Mouse (Mus musculus) limb, embryonic 12.5 days (tissue): ENCODE data around the gene Slc6a12. TPM values are rescaled to one million over a fixed set of nuclear protein-coding genes. Genes with fewer than 3 reads are reported as not detected.
A peak's percentile ranks its signal among the peaks of the same experiment; 100 is the strongest.

Source experiments
- ATAC-seq: fragments of 200-750 bp; cut with Nextera tagmentation; 2 replicates; pipeline ENCODE4 v1.8.0; 2017; ENCODE audit warnings: low read depth, moderate TSS enrichment; ENCODE audit not compliant: insufficient number of reproducible peaks, insufficient read depth, low FRiP score, low TSS enrichment
- H3K27ac ChIP-seq: fragments of 300-500 bp; sonication (generic); 2 replicates; pipeline ENCODE4 v1.5.1; 2016; ENCODE audit warnings: mild to moderate bottlenecking, moderate library complexity
- H3K27me3 ChIP-seq: fragments of 300-500 bp; sonication (generic); 2 replicates; pipeline ENCODE4 v1.6.1; 2016; ENCODE audit warnings: mild to moderate bottlenecking, moderate library complexity
- H3K36me3 ChIP-seq: fragments of 300-500 bp; sonication (generic); 2 replicates; pipeline ENCODE4 v1.6.1; 2016; ENCODE audit warnings: mild to moderate bottlenecking, moderate library complexity
- H3K4me1 ChIP-seq: fragments of 300-500 bp; sonication (generic); replicated peaks from 2 replicates; pipeline ENCODE4 v1.6.1; 2016
- H3K4me2 ChIP-seq: fragments of 300-500 bp; sonication (generic); 2 replicates; pipeline ENCODE4 v1.6.1; 2016; ENCODE audit warnings: mild to moderate bottlenecking, moderate library complexity
- H3K4me3 ChIP-seq: fragments of 300-500 bp; sonication (generic); replicated peaks from 2 replicates; pipeline ENCODE4 v1.5.1; 2016; ENCODE audit warnings: mild to moderate bottlenecking
- H3K9ac ChIP-seq: fragments of 300-500 bp; sonication (generic); replicated peaks from 2 replicates; pipeline ENCODE4 v1.6.1; 2016; ENCODE audit warnings: mild to moderate bottlenecking, moderate library complexity
- H3K9me3 ChIP-seq: fragments of 300-500 bp; sonication (generic); 2 replicates; pipeline ENCODE4 v1.6.1; 2016; ENCODE audit warnings: mild to moderate bottlenecking, moderate library complexity
- WGBS: fragments of 180-500 bp; shearing (Covaris S2); methylation state at CpG from one replicate; pipeline ENCODE4 v1.1.7; 2016; 5-methylcytosine and 5-hydroxymethylcytosine counted together
- polyA plus RNA-seq: library from polyadenylated mRNA; unstranded; fragments of >200 nt; fragmentation: Nextera tagmentation; extraction: Ambion mirVana; gene quantifications from 2 replicates; pipeline ENCODE4 v1.2.1, GENCODE M21; 2016

The Slc6a12 gene
- polyA plus RNA-seq, 1 experiment from 2014 or later = not detected

GRCm38 (mm10) chr6:121325740-121326139 lies 17.1 kb upstream of the Slc6a12 start:
- Histone ChIP-seq H3K4me2 (no peak overlapping the region), H3K4me1 (peaks cover 11% of the 10 kb centered on the region), H3K9me3 (no peaks in the 10 kb centered on the region), H3K27ac (no peak overlapping the region), H3K36me3 (no peaks in the 10 kb centered on the region), H3K27me3 (no peaks in the 10 kb centered on the region), H3K4me3 (no peak overlapping the region), H3K9ac (no peak overlapping the region)
- 80% methylated on average over 9 of the region's 9 CpGs for WGBS
- ATAC-seq = no peak

GRCm38 (mm10) chr6:121326486-121327069 lies 16.3 kb upstream of the Slc6a12 start:
- WGBS = 36% methylated on average over 10 of the region's 10 CpGs
- no peak for ATAC-seq
- Histone ChIP-seq H3K9ac (no peak overlapping the region), H3K4me2 (no peak overlapping the region), H3K36me3 (no peaks in the 10 kb centered on the region), H3K9me3 (no peaks in the 10 kb centered on the region), H3K27ac (no peak overlapping the region), H3K4me1 (peaks cover 11% of the 10 kb centered on the region), H3K4me3 (no peak overlapping the region), H3K27me3 (no peaks in the 10 kb centered on the region)

GRCm38 (mm10) chr6:121328417-121328884 lies 14.4 kb upstream of the Slc6a12 start:
- Histone ChIP-seq H3K27me3 (no peaks in the 10 kb centered on the region), H3K4me1 (peaks cover 11% of the 10 kb centered on the region), H3K27ac (no peak overlapping the region), H3K9ac (no peak overlapping the region), H3K4me3 (no peak overlapping the region), H3K36me3 (no peaks in the 10 kb centered on the region), H3K4me2 (no peak overlapping the region), H3K9me3 (no peaks in the 10 kb centered on the region)
- WGBS = 65% methylated on average over 9 of the region's 9 CpGs
- no peak for ATAC-seq

- 11% methylated on average over 10 of the region's 10 CpGs for WGBS
- peak; percentile 40; the same call in 1 of the 2 replicates for ATAC-seq
- peaks cover 11% of the 10 kb centered on the region for H3K4me1 ChIP-seq
- H3K9me3 ChIP-seq = no peaks in the 10 kb centered on the region
- no peaks in the 10 kb centered on the region for H3K36me3 ChIP-seq
- no peaks in the 10 kb centered on the region for H3K27me3 ChIP-seq
- H3K4me2 ChIP-seq = no peak overlapping the region
- 0 out of 2 replicates have a peak overlapping the region, but pooled peaks have one; percentile 29 for H3K27ac ChIP-seq
- no peak overlapping the region for H3K4me3 ChIP-seq
- H3K9ac ChIP-seq = no peak overlapping the region; the same call in 1 of the 2 replicates
Observed at GRCm38 (mm10) chr6:121329848-121330508, 12.9 kb upstream of the Slc6a12 start.

GRCm38 (mm10) chr6:121335841-121336240 lies 7.0 kb upstream of the Slc6a12 start:
- Histone ChIP-seq H3K27ac (no peak overlapping the region), H3K9ac (no peak overlapping the region), H3K27me3 (no peaks in the 10 kb centered on the region; the same call in none of the 2 replicates), H3K9me3 (no peaks in the 10 kb centered on the region), H3K4me2 (no peak overlapping the region), H3K4me3 (no peak overlapping the region), H3K36me3 (no peaks in the 10 kb centered on the region), H3K4me1 (no peaks in the 10 kb centered on the region)
- 85% methylated on average over 9 of the region's 9 CpGs for WGBS
- ATAC-seq = no peak

GRCm38 (mm10) chr6:121336558-121336957 lies 6.3 kb upstream of the Slc6a12 start:
- Histone ChIP-seq H3K27ac (no peak overlapping the region), H3K9ac (no peak overlapping the region), H3K27me3 (no peaks in the 10 kb centered on the region; the same call in none of the 2 replicates), H3K9me3 (no peaks in the 10 kb centered on the region), H3K4me2 (no peak overlapping the region), H3K36me3 (no peaks in the 10 kb centered on the region), H3K4me3 (no peak overlapping the region), H3K4me1 (no peaks in the 10 kb centered on the region)
- WGBS = 68% methylated on average over 8 of the region's 8 CpGs
- ATAC-seq = no peak

GRCm38 (mm10) chr6:121337229-121337628 lies 5.6 kb upstream of the Slc6a12 start:
- no peaks in the 10 kb centered on the region for H3K36me3 ChIP-seq
- H3K27ac ChIP-seq = no peak overlapping the region
- H3K27me3 ChIP-seq = no peaks in the 10 kb centered on the region; the same call in none of the 2 replicates
- no peak for ATAC-seq
- H3K4me1 ChIP-seq = no peaks in the 10 kb centered on the region
- no peak overlapping the region for H3K9ac ChIP-seq
- no peaks in the 10 kb centered on the region for H3K9me3 ChIP-seq
- no peak overlapping the region for H3K4me2 ChIP-seq
- H3K4me3 ChIP-seq = no peak overlapping the region
- 91% methylated on average over 9 of the region's 9 CpGs for WGBS

- 24% methylated on average over 3 of the region's 3 CpGs for whole genome bisulfite sequencing
- ATAC-seq = peak; percentile 49
Observed at GRCm38 (mm10) chr6:121337770-121338518, 4.9 kb upstream of the Slc6a12 start.

GRCm38 (mm10) chr6:121338519-121338896 lies 4.4 kb upstream of the Slc6a12 start:
- Histone ChIP-seq H3K27ac (no peak overlapping the region), H3K4me3 (no peak overlapping the region), H3K9me3 (no peaks in the 10 kb centered on the region), H3K4me1 (peaks cover 8% of the 10 kb centered on the region; the same call in 1 of the 2 replicates), H3K36me3 (no peaks in the 10 kb centered on the region), H3K4me2 (no peak overlapping the region), H3K9ac (no peak overlapping the region), H3K27me3 (peaks cover 8% of the 10 kb centered on the region)
- 44% methylated on average over 4 of the region's 4 CpGs for WGBS
- ATAC-seq = no peak

More at GRCm38 (mm10) chr6:121337770-121338518, 4.9 kb upstream of the Slc6a12 start:
- Histone ChIP-seq H3K9ac (no peak overlapping the region), H3K36me3 (no peaks in the 10 kb centered on the region), H3K4me2 (no peak overlapping the region), H3K27me3 (peaks cover 6% of the 10 kb centered on the region), H3K4me3 (no peak overlapping the region), H3K4me1 (peaks cover 2% of the 10 kb centered on the region; the same call in 1 of the 2 replicates), H3K9me3 (no peaks in the 10 kb centered on the region), H3K27ac (no peak overlapping the region)

- peaks cover 16% of the 10 kb centered on the region; the same call in 1 of the 2 replicates for H3K4me1 ChIP-seq
- no peak overlapping the region for H3K9ac ChIP-seq
- ATAC-seq = no peak
- no peaks in the 10 kb centered on the region for H3K9me3 ChIP-seq
- no peaks in the 10 kb centered on the region for H3K36me3 ChIP-seq
- no peak overlapping the region for H3K4me3 ChIP-seq
- 87% methylated on average over 6 of the region's 6 CpGs for WGBS
- no peak overlapping the region for H3K27ac ChIP-seq
- no peak overlapping the region for H3K4me2 ChIP-seq
- peaks cover 8% of the 10 kb centered on the region; the same call in 1 of the 2 replicates for H3K27me3 ChIP-seq
Observed at GRCm38 (mm10) chr6:121341650-121342049, 1.2 kb upstream of the Slc6a12 start.

- WGBS = 68% methylated on average over 6 of the region's 6 CpGs
- H3K27me3 ChIP-seq = peaks cover 8% of the 10 kb centered on the region; the same call in 1 of the 2 replicates
Observed at GRCm38 (mm10) chr6:121343771-121344123, 871 bp downstream of the Slc6a12 start.

More at GRCm38 (mm10) chr6:121343771-121344123, 871 bp downstream of the Slc6a12 start:
- Histone ChIP-seq H3K27ac (no peak overlapping the region), H3K36me3 (no peaks in the 10 kb centered on the region), H3K4me2 (no peak overlapping the region), H3K4me1 (peaks cover 16% of the 10 kb centered on the region; the same call in 1 of the 2 replicates), H3K9ac (no peak overlapping the region), H3K4me3 (no peak overlapping the region), H3K9me3 (no peaks in the 10 kb centered on the region)
- no peak for ATAC-seq
